Mouse (Mus musculus) MEL (cell line): ENCODE results near the gene Snupn. TPM values are rescaled to one million over a fixed set of nuclear protein-coding genes. Genes with fewer than 3 reads are reported as not detected.

Experiments used
- DNase-seq: peaks from one replicate; pipeline ENCODE4 v3.0.0; 2011; ENCODE audit warnings: low read depth, low spot score
- H3K27ac ChIP-seq: 2 replicates; pipeline ENCODE4 v1.5.1; 2012; ENCODE audit warnings: low read depth, mild to moderate bottlenecking, control low read depth, low read length, moderate library complexity; ENCODE audit not compliant: control insufficient read depth
- H3K27me3 ChIP-seq, 2 experiments: fragments of 150-350 bp in 1 of 2; sonication (generic) in 1 of 2; 2 replicates each; pipeline ENCODE4 v1.6.1; 2012; ENCODE audit warnings: low read length in 2 of 2, mild to moderate bottlenecking in 2 of 2, improper control_type of control experiment in 1 of 2, moderate library complexity in 1 of 2; ENCODE audit not compliant: insufficient read depth in 2 of 2, control insufficient read depth in 1 of 2
- H3K36me3 ChIP-seq, 2 experiments: 2 replicates each; pipeline ENCODE4 v1.6.1; 2012 to 2014; ENCODE audit warnings: low read length in 2 of 2, improper control_type of control experiment in 1 of 2, inconsistent platforms in 1 of 2, mild to moderate bottlenecking in 1 of 2; ENCODE audit not compliant: insufficient read depth in 2 of 2, control insufficient read depth in 1 of 2
- H3K4me1 ChIP-seq, 2 experiments: fragments of 150-350 bp in 1 of 2; sonication (generic) in 1 of 2; 2 replicates each; pipeline ENCODE4 v1.6.1; 2012; ENCODE audit warnings: low read length in 2 of 2, improper control_type of control experiment in 1 of 2, mild to moderate bottlenecking in 1 of 2; ENCODE audit not compliant: insufficient read depth in 2 of 2, control insufficient read depth in 1 of 2
- H3K4me3 ChIP-seq, 2 experiments: fragments of 150-350 bp in 1 of 2; sonication (generic) in 1 of 2; 2 replicates each; pipeline ENCODE4 v1.5.1; 2012; ENCODE audit warnings: low read depth in 2 of 2, low read length in 2 of 2, mild to moderate bottlenecking in 2 of 2, moderate library complexity in 2 of 2, control low read depth in 1 of 2, improper control_type of control experiment in 1 of 2; ENCODE audit not compliant: control insufficient read depth in 1 of 2, insufficient read depth in 1 of 2
- H3K79me2 ChIP-seq: 2 replicates; pipeline ENCODE4 v1.6.1; 2012; ENCODE audit warnings: mild to moderate bottlenecking, low read length, moderate library complexity; ENCODE audit not compliant: control insufficient read depth, poor library complexity, insufficient read depth
- H3K9ac ChIP-seq: 2 replicates; pipeline ENCODE4 v1.6.1; 2012; ENCODE audit warnings: low read depth, mild to moderate bottlenecking, control low read depth, low read length, moderate library complexity; ENCODE audit not compliant: control insufficient read depth, poor library complexity, severe bottlenecking
- H3K9me3 ChIP-seq: fragments of 150-350 bp; sonication (generic); replicated peaks from 2 replicates; pipeline ENCODE4 v1.6.1; 2012; ENCODE audit warnings: mild to moderate bottlenecking, low read length, improper control_type of control experiment, moderate library complexity; ENCODE audit not compliant: insufficient read depth
- BHLHE40 ChIP-seq: IDR thresholded peaks from 2 replicates; pipeline ENCODE4 v1.6.1; 2012; ENCODE audit warnings: low read depth, mild to moderate bottlenecking, inconsistent platforms, low read length, improper control_type of control experiment, borderline replicate concordance
- CHD2 ChIP-seq: IDR thresholded peaks from 2 replicates; pipeline ENCODE4 v1.6.1; 2011; ENCODE audit warnings: low read length, improper control_type of control experiment
- E2F4 ChIP-seq: IDR thresholded peaks from 2 replicates; pipeline ENCODE4 v1.6.1; 2011; ENCODE audit warnings: low read depth, low read length, improper control_type of control experiment, borderline replicate concordance
- ETS1 ChIP-seq: IDR thresholded peaks from 2 replicates; pipeline ENCODE4 v1.6.1; 2012; ENCODE audit warnings: low read depth, mild to moderate bottlenecking, inconsistent platforms, low read length, improper control_type of control experiment, moderate library complexity
- GABPA ChIP-seq: IDR thresholded peaks from 2 replicates; pipeline ENCODE4 v1.6.1; 2012; ENCODE audit warnings: low read depth, mild to moderate bottlenecking, inconsistent platforms, low read length, improper control_type of control experiment, moderate library complexity
- GATA1 ChIP-seq: IDR thresholded peaks from 2 replicates; pipeline ENCODE4 v1.6.1; 2011; ENCODE audit warnings: low read depth, low read length, improper control_type of control experiment
- HCFC1 ChIP-seq: IDR thresholded peaks from 2 replicates; pipeline ENCODE4 v1.6.1; 2012; ENCODE audit warnings: low read depth, mild to moderate bottlenecking, inconsistent platforms, low read length, improper control_type of control experiment, moderate library complexity
- KAT2A ChIP-seq: conservative IDR thresholded peaks from 2 replicates; pipeline ENCODE4 v1.6.1; 2012; ENCODE audit warnings: low read depth, low read length, improper control_type of control experiment, inconsistent platforms
- MAX ChIP-seq: IDR thresholded peaks from 2 replicates; pipeline ENCODE4 v1.6.1; 2011; ENCODE audit warnings: low read length, improper control_type of control experiment
- MYB ChIP-seq: IDR thresholded peaks from 2 replicates; pipeline ENCODE4 v1.6.1; 2011; ENCODE audit warnings: mild to moderate bottlenecking, low read depth, low read length, improper control_type of control experiment
- MYC ChIP-seq: IDR thresholded peaks from 2 replicates; pipeline ENCODE4 v1.6.1; 2011; ENCODE audit warnings: low read depth, mild to moderate bottlenecking, low read length, improper control_type of control experiment, moderate library complexity
- RAD21 ChIP-seq: IDR thresholded peaks from 2 replicates; pipeline ENCODE4 v1.6.1; 2011; ENCODE audit warnings: mild to moderate bottlenecking, low read depth, low read length, improper control_type of control experiment
- SIN3A ChIP-seq: IDR thresholded peaks from 2 replicates; pipeline ENCODE4 v1.6.1; 2012; ENCODE audit warnings: low read length, improper control_type of control experiment, inconsistent platforms
- TBP ChIP-seq: IDR thresholded peaks from 2 replicates; pipeline ENCODE4 v1.8.0; 2011; ENCODE audit warnings: low read depth, low read length, improper control_type of control experiment
- USF2 ChIP-seq, 2 experiments: IDR thresholded peaks; 2 replicates each; pipeline ENCODE4 v1.6.1; 2011 to 2012; ENCODE audit warnings: improper control_type of control experiment in 2 of 2, low read length in 2 of 2, borderline replicate concordance in 1 of 2, inconsistent platforms in 1 of 2, low read depth in 1 of 2, mild to moderate bottlenecking in 1 of 2; ENCODE audit not compliant: insufficient read depth in 1 of 2
- ZKSCAN1 ChIP-seq: IDR thresholded peaks from 2 replicates; pipeline ENCODE4 v1.6.1; 2012; ENCODE audit warnings: low read depth, mild to moderate bottlenecking, inconsistent platforms, low read length, improper control_type of control experiment, moderate library complexity
- ZMIZ1 ChIP-seq: IDR thresholded peaks from 2 replicates; pipeline ENCODE4 v1.6.1; 2012; ENCODE audit warnings: low read depth, mild to moderate bottlenecking, inconsistent platforms, low read length, improper control_type of control experiment, moderate library complexity
- ZNF384 ChIP-seq: IDR thresholded peaks from 2 replicates; pipeline ENCODE4 v1.6.1; 2012; ENCODE audit warnings: low read depth, mild to moderate bottlenecking, inconsistent platforms, low read length, improper control_type of control experiment
- polyA plus RNA-seq, 2 experiments: library from polyadenylated mRNA; stranded (reverse) in 1 of 2; unstranded in 1 of 2; fragments of >175 nt in 1 of 2; fragments of >200 nt in 1 of 2; gene quantifications; 2 replicates each; pipeline versions ENCODE4 v1.2.1 to v1.2.4; 2012; ENCODE audit warnings: low replicate concordance in 2 of 2, low read depth in 1 of 2; ENCODE audit not compliant: insufficient read length in 2 of 2, insufficient read depth in 1 of 2, missing spikeins in 1 of 2
- total RNA-seq: library from RNA; depleted of rRNA; stranded (reverse); fragments of 300-350 nt; gene quantifications from 2 replicates; pipeline ENCODE4 v1.2.3, GENCODE M21; 2012

The Snupn gene
- total and polyA plus RNA-seq, 3 experiments, result 14.6 to 14.7 TPM; not detected in 1

DNA sequence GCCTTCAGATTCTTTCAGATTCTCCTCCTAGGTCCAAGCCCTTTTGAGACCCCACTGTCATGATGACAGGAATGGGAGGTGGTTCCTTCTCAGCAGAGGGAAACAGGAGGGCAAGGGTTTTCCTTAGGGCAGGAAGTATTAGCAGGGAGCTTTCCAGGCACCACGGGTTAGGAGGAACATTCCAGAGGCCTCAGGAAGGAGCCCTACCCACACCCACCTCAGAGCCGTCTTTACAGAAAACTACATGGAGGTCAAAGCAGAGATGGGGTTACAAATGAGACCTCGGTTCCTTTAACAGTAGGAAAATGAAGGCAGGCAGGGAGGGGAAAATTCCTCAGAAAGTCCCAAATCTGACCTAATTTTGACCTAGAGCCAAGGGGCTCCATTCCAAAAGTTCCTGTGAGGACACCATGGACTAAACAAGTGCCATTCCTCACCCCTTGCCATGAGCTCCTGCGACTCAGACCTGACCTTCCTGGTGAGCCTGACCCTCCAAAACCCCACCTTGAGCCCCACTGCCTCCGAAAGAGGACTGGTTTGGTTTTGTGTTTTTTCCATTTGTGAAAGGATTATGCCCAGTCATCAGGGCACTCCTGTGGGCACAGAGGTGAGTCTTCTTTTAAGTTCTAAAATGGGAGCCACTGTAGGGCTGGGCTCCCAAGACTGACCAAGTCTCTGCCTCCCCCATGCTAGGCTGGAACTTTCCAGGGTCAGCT is 34.8 kb upstream of the Snupn start:
- no peak overlapping the region for H3K9ac ChIP-seq
- no peaks in the 10 kb centered on the region for H3K9me3 ChIP-seq
- no peak overlapping the region for H3K4me3 ChIP-seq
- H3K79me2 ChIP-seq, result no peaks in the 10 kb centered on the region
- H3K4me1 ChIP-seq, result no peaks in the 10 kb centered on the region
- TF ChIP-seq CHD2 (no peak), ZKSCAN1 (no peak), E2F4 (no peak)
- no peaks in the 10 kb centered on the region for H3K36me3 ChIP-seq
- no peak for DNase-seq
- H3K27ac ChIP-seq, result no peak overlapping the region
- H3K27me3 ChIP-seq, result no peaks in the 10 kb centered on the region

GRCm38 (mm10) chr9:56917131-56917530 is 33.5 kb upstream of the Snupn start:
- Histone ChIP-seq H3K79me2 (no peaks in the 10 kb centered on the region), H3K4me1 (no peaks in the 10 kb centered on the region), H3K9ac (no peak overlapping the region), H3K27ac (no peak overlapping the region), H3K36me3 (no peaks in the 10 kb centered on the region), H3K27me3 (no peaks in the 10 kb centered on the region), H3K4me3 (no peak overlapping the region), H3K9me3 (no peaks in the 10 kb centered on the region)
- TF ChIP-seq HCFC1 (no peak), MYB (no peak)
- no peak for DNase-seq

DNA sequence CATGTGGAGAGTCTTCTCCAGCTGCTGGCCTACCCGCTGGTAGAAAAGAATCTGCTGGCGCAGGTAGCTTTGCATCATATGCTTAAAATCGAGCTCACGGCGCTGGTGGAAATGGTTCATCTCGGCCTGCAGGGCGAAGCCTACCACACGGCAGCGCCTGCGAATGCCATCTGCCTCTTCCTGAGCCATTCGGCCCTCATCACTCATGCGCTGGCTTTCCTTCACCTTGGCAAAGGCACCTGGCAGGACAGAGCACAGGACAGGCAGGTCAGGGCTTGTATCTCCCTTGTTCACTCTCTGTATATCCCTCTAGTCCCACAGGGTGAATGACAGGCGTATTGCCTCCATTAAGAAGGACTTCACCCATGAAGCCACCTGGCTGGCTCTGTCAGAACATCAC is 32.2 kb upstream of the Snupn start:
- TF ChIP-seq KAT2A, result no peak
- Histone ChIP-seq H3K9ac (no peak overlapping the region), H3K36me3 (no peaks in the 10 kb centered on the region), H3K27ac (no peak overlapping the region), H3K4me1 (peaks cover 0 to 2% of the 10 kb centered on the region in 2 experiments; a peak in 1 of 4 replicates), H3K9me3 (no peaks in the 10 kb centered on the region), H3K27me3 (no peaks in the 10 kb centered on the region), H3K79me2 (no peaks in the 10 kb centered on the region), H3K4me3 (no peak overlapping the region)
- DNase-seq, result no peak

- Histone ChIP-seq H3K27ac (no peak overlapping the region), H3K27me3 (no peaks in the 10 kb centered on the region), H3K4me3 (no peak overlapping the region), H3K4me1 (peaks cover 5 to 30% of the 10 kb centered on the region in 2 experiments; a peak in 3 of 4 replicates), H3K36me3 (peaks cover 0 to 8% of the 10 kb centered on the region in 2 experiments; a peak in 2 of 4 replicates), H3K79me2 (no peaks in the 10 kb centered on the region; the same call in 1 of the 2 replicates), H3K9me3 (no peaks in the 10 kb centered on the region), H3K9ac (no peak overlapping the region)
- TF ChIP-seq ZMIZ1, result no peak
- TF ChIP-seq TBP, result no peak
- no peak for TF ChIP-seq CHD2
- no peak for TF ChIP-seq RAD21
- TF ChIP-seq USF2 (IDR thresholded peaks at IDR 0.05; ENCODE audit: borderline replicate concordance in 1 of 2, insufficient read depth in 1 of 2, low read depth in 1 of 2, low read length in 2 of 2), result no peak
- TF ChIP-seq BHLHE40, result no peak
- no peak for TF ChIP-seq SIN3A
- TF ChIP-seq ZKSCAN1, result no peak
- TF ChIP-seq ETS1, result no peak
- no peak for TF ChIP-seq GABPA
- TF ChIP-seq E2F4, result no peak
- TF ChIP-seq MAX, result no peak
- no peak for TF ChIP-seq GATA1
- no peak for TF ChIP-seq MYC
- no peak for TF ChIP-seq ZNF384
- no peak for DNase-seq
These were observed 27.9 kb upstream of the Snupn start for GRCm38 (mm10) chr9:56922746-56923145.
